Mouse (Mus musculus): ENCODE measurements around the gene Rcn3. TPM values are rescaled to one million over a fixed set of nuclear protein-coding genes. Genes with fewer than 3 reads are reported as not detected.

Gene Rcn3
- polyA plus RNA-seq, 2 experiments, result 19.2 to 20.6 TPM

- Histone ChIP-seq H3K27ac (no peak overlapping the region), H3K27me3 (ENCODE audit: control insufficient read depth, insufficient read depth, low read length) (no peaks in the 10 kb centered on the region), H3K9ac (replicated peaks) (no peak overlapping the region), H3K9me3 (ENCODE audit: control insufficient read depth, low read length) (no peaks in the 10 kb centered on the region), H3K4me1 (replicated peaks; ENCODE audit: control insufficient read depth in 2 of 2, insufficient read depth in 2 of 2, low read length in 1 of 2) (peaks cover 13 to 16% of the 10 kb centered on the region in 2 experiments), H3K36me3 (replicated peaks; ENCODE audit: control insufficient read depth, insufficient read depth, low read depth) (peaks cover 30% of the 10 kb centered on the region), H3K4me3 (ENCODE audit: insufficient read depth in 1 of 2, low read depth in 2 of 2, low read length in 2 of 2) (no peak overlapping the region), H3K4me2 (ENCODE audit: low read depth) (no peak overlapping the region)
- ATAC-seq (ENCODE audit: insufficient read depth) (no peak), DNase-seq (ENCODE audit: low read depth in 3 of 3, low spot score in 3 of 3) (no peak)
- WGBS (ENCODE audit: insufficient replicate concordance), result 56% methylated on average over 5 of the region's 5 CpGs
- no peak for TF ChIP-seq CTCF (IDR thresholded peaks at IDR 0.05; ENCODE audit: low read depth)
- TF ChIP-seq EP300 (IDR thresholded peaks at IDR 0.05; ENCODE audit: low read depth), result no peak
These were observed 28.0 kb upstream of the Rcn3 start for GRCm38 (mm10) chr7:45119780-45120709.

- Histone ChIP-seq H3K9ac (replicated peaks) (no peak overlapping the region), H3K27ac (no peak overlapping the region), H3K9me3 (ENCODE audit: control insufficient read depth, low read length) (no peaks in the 10 kb centered on the region), H3K4me2 (ENCODE audit: low read depth) (no peak overlapping the region), H3K4me3 (ENCODE audit: insufficient read depth in 1 of 2, low read depth in 2 of 2, low read length in 2 of 2) (no peak overlapping the region), H3K36me3 (replicated peaks; ENCODE audit: control insufficient read depth, insufficient read depth, low read depth) (peaks cover 30% of the 10 kb centered on the region), H3K4me1 (replicated peaks; ENCODE audit: control insufficient read depth in 2 of 2, insufficient read depth in 2 of 2, low read length in 1 of 2) (peaks cover 11 to 17% of the 10 kb centered on the region in 2 experiments), H3K27me3 (ENCODE audit: control insufficient read depth, insufficient read depth, low read length) (no peaks in the 10 kb centered on the region)
- TF ChIP-seq EP300 (IDR thresholded peaks at IDR 0.05; ENCODE audit: low read depth) (no peak), CTCF (IDR thresholded peaks at IDR 0.05; ENCODE audit: low read depth) (no peak)
- ATAC-seq (ENCODE audit: insufficient read depth) (no peak), DNase-seq (ENCODE audit: low read depth in 3 of 3, low spot score in 3 of 3) (no peak)
- WGBS (ENCODE audit: insufficient replicate concordance), result 56% methylated on average over 6 of the region's 6 CpGs
These were observed 26.3 kb upstream of the Rcn3 start for GRCm38 (mm10) chr7:45118336-45118735.

- no peak overlapping the region for H3K27ac ChIP-seq
These were observed 25.5 kb upstream of the Rcn3 start for GRCm38 (mm10) chr7:45117566-45117965.

GRCm38 (mm10) chr7:45113476-45113875, 21.5 kb upstream of the Rcn3 start:
- no peak for DNase-seq (ENCODE audit: low read depth in 3 of 3, low spot score in 3 of 3)
- ATAC-seq (ENCODE audit: insufficient read depth), result peak; percentile 57; the same call in 1 of the 2 replicates

More at GRCm38 (mm10) chr7:45117566-45117965, 25.5 kb upstream of the Rcn3 start:
- Histone ChIP-seq H3K4me1 (replicated peaks; ENCODE audit: control insufficient read depth in 2 of 2, insufficient read depth in 2 of 2, low read length in 1 of 2) (peaks cover 7 to 19% of the 10 kb centered on the region in 2 experiments), H3K36me3 (replicated peaks; ENCODE audit: control insufficient read depth, insufficient read depth, low read depth) (peaks cover 25% of the 10 kb centered on the region), H3K27me3 (ENCODE audit: control insufficient read depth, insufficient read depth, low read length) (no peaks in the 10 kb centered on the region), H3K4me3 (ENCODE audit: insufficient read depth in 1 of 2, low read depth in 2 of 2, low read length in 2 of 2) (no peak overlapping the region), H3K9ac (replicated peaks) (no peak overlapping the region), H3K9me3 (ENCODE audit: control insufficient read depth, low read length) (no peaks in the 10 kb centered on the region), H3K4me2 (ENCODE audit: low read depth) (no peak overlapping the region)
- WGBS (ENCODE audit: insufficient replicate concordance), result 65% methylated on average over 8 of the region's 8 CpGs
- no peak for DNase-seq (ENCODE audit: low read depth in 3 of 3, low spot score in 3 of 3)
- TF ChIP-seq CTCF (IDR thresholded peaks at IDR 0.05; ENCODE audit: low read depth) (no peak), EP300 (IDR thresholded peaks at IDR 0.05; ENCODE audit: low read depth) (no peak)
- no peak for ATAC-seq (ENCODE audit: insufficient read depth)

GRCm38 (mm10) chr7:45112529-45112928, 20.5 kb upstream of the Rcn3 start:
- Histone ChIP-seq H3K27ac (no peak overlapping the region), H3K4me2 (ENCODE audit: low read depth) (no peak overlapping the region), H3K9me3 (ENCODE audit: control insufficient read depth, low read length) (no peaks in the 10 kb centered on the region), H3K4me1 (replicated peaks; ENCODE audit: control insufficient read depth in 2 of 2, insufficient read depth in 2 of 2, low read length in 1 of 2) (peaks cover 7 to 18% of the 10 kb centered on the region in 2 experiments), H3K36me3 (replicated peaks; ENCODE audit: control insufficient read depth, insufficient read depth, low read depth) (no peaks in the 10 kb centered on the region), H3K4me3 (ENCODE audit: insufficient read depth in 1 of 2, low read depth in 2 of 2, low read length in 2 of 2) (no peak overlapping the region), H3K9ac (replicated peaks) (no peak overlapping the region), H3K27me3 (ENCODE audit: control insufficient read depth, insufficient read depth, low read length) (no peaks in the 10 kb centered on the region)
- DNase-seq (ENCODE audit: low read depth in 3 of 3, low spot score in 3 of 3), result no peak
- TF ChIP-seq CTCF (IDR thresholded peaks at IDR 0.05; ENCODE audit: low read depth) (no peak), EP300 (IDR thresholded peaks at IDR 0.05; ENCODE audit: low read depth) (no peak)
- WGBS (ENCODE audit: insufficient replicate concordance), result 28% methylated on average over 3 of the region's 3 CpGs
- ATAC-seq (ENCODE audit: insufficient read depth), result no peak

More at GRCm38 (mm10) chr7:45113476-45113875, 21.5 kb upstream of the Rcn3 start:
- H3K4me2 ChIP-seq (ENCODE audit: low read depth), result no peak overlapping the region
- H3K9ac ChIP-seq (replicated peaks), result no peak overlapping the region
- H3K4me3 ChIP-seq (ENCODE audit: insufficient read depth in 1 of 2, low read depth in 2 of 2, low read length in 2 of 2), result no peak overlapping the region
- 9% methylated on average over 2 of the region's 2 CpGs for WGBS (ENCODE audit: insufficient replicate concordance)
- no peaks in the 10 kb centered on the region for H3K36me3 ChIP-seq (replicated peaks; ENCODE audit: control insufficient read depth, insufficient read depth, low read depth)
- TF ChIP-seq CTCF (IDR thresholded peaks at IDR 0.05; ENCODE audit: low read depth), result no peak
- no peak for TF ChIP-seq EP300 (IDR thresholded peaks at IDR 0.05; ENCODE audit: low read depth)
- peaks cover 7 to 18% of the 10 kb centered on the region in 2 experiments for H3K4me1 ChIP-seq (replicated peaks; ENCODE audit: control insufficient read depth in 2 of 2, insufficient read depth in 2 of 2, low read length in 1 of 2)
- H3K27ac ChIP-seq, result no peak overlapping the region
- H3K9me3 ChIP-seq (ENCODE audit: control insufficient read depth, low read length), result no peaks in the 10 kb centered on the region
- no peaks in the 10 kb centered on the region for H3K27me3 ChIP-seq (ENCODE audit: control insufficient read depth, insufficient read depth, low read length)
